Mouse (Mus musculus): ENCODE measurements around the gene Pecam1. TPM values are rescaled to one million over a fixed set of nuclear protein-coding genes. Genes with fewer than 3 reads are reported as not detected.
A peak's percentile ranks its signal among the peaks of the same experiment; 100 is the strongest.

Pecam1 gene
- polyA plus RNA-seq, 1 experiment from 2014 or later: 172 TPM

GRCm38 (mm10) chr11:106722831-106723361 is 27.5 kb downstream of the Pecam1 start:
- peak; percentile 75 for DNase-seq (ENCODE audit: low spot score)
- Histone ChIP-seq H3K9me3 (ENCODE audit: low read length) (no peaks in the 10 kb centered on the region), H3K27me3 (replicated peaks; ENCODE audit: insufficient read depth, low read length) (no peaks in the 10 kb centered on the region), H3K9ac (replicated peaks; ENCODE audit: low read depth) (no peak overlapping the region), H3K36me3 (ENCODE audit: insufficient read depth, low read length) (no peaks in the 10 kb centered on the region), H3K4me1 (ENCODE audit: insufficient read depth, low read depth, low read length) (no peaks in the 10 kb centered on the region; the same call in 1 of the 2 replicates), H3K4me2 (replicated peaks; ENCODE audit: low read depth, low read length) (no peak overlapping the region), H3K4me3 (ENCODE audit: low read depth, low read length) (no peak overlapping the region), H3K27ac (ENCODE audit: low read length) (no peak overlapping the region)
- ATAC-seq: peak; percentile 95
- TF ChIP-seq CTCF (IDR thresholded peaks at IDR 0.05): no peak
- no peak; the same call in 1 of the 2 replicates for TF ChIP-seq EP300 (IDR thresholded peaks at IDR 0.05)
- WGBS: 12% methylated on average over 7 of the region's 7 CpGs

GRCm38 (mm10) chr11:106720379-106720778 is 30.0 kb downstream of the Pecam1 start:
- Histone ChIP-seq H3K36me3 (ENCODE audit: insufficient read depth, low read length) (no peaks in the 10 kb centered on the region), H3K9ac (replicated peaks; ENCODE audit: low read depth) (no peak overlapping the region), H3K27me3 (replicated peaks; ENCODE audit: insufficient read depth, low read length) (no peaks in the 10 kb centered on the region), H3K4me3 (ENCODE audit: low read depth, low read length) (no peak overlapping the region), H3K4me1 (ENCODE audit: insufficient read depth, low read depth, low read length) (no peaks in the 10 kb centered on the region; the same call in none of the 2 replicates), H3K27ac (ENCODE audit: low read length) (no peak overlapping the region), H3K9me3 (ENCODE audit: low read length) (no peaks in the 10 kb centered on the region), H3K4me2 (replicated peaks; ENCODE audit: low read depth, low read length) (no peak overlapping the region)
- no peak for TF ChIP-seq CTCF (IDR thresholded peaks at IDR 0.05)
- ATAC-seq: no peak
- 85% methylated on average over 8 of the region's 8 CpGs for WGBS
- no peak for DNase-seq (ENCODE audit: low spot score)

- Histone ChIP-seq H3K27me3 (replicated peaks; ENCODE audit: insufficient read depth, low read length) (no peaks in the 10 kb centered on the region), H3K4me2 (replicated peaks; ENCODE audit: low read depth, low read length) (no peak overlapping the region), H3K9me3 (ENCODE audit: low read length) (no peaks in the 10 kb centered on the region), H3K4me3 (ENCODE audit: low read depth, low read length) (no peak overlapping the region), H3K9ac (replicated peaks; ENCODE audit: low read depth) (no peak overlapping the region), H3K4me1 (ENCODE audit: insufficient read depth, low read depth, low read length) (no peaks in the 10 kb centered on the region; the same call in 1 of the 2 replicates), H3K27ac (ENCODE audit: low read length) (no peak overlapping the region), H3K36me3 (ENCODE audit: insufficient read depth, low read length) (no peaks in the 10 kb centered on the region)
- DNase-seq (ENCODE audit: low spot score): no peak
- TF ChIP-seq CTCF (IDR thresholded peaks at IDR 0.05) (no peak), EP300 (IDR thresholded peaks at IDR 0.05) (no peak)
- 62% methylated on average over 5 of the region's 5 CpGs for WGBS
- ATAC-seq: no peak
These were observed 33.9 kb downstream of the Pecam1 start for GRCm38 (mm10) chr11:106716568-106716967.

GRCm38 (mm10) chr11:106715066-106715465 is 35.4 kb downstream of the Pecam1 start:
- no peaks in the 10 kb centered on the region for H3K9me3 ChIP-seq (ENCODE audit: low read length)
- no peaks in the 10 kb centered on the region; the same call in 1 of the 2 replicates for H3K4me1 ChIP-seq (ENCODE audit: insufficient read depth, low read depth, low read length)
- peak overlapping the region; percentile 40 for H3K4me3 ChIP-seq (ENCODE audit: low read depth, low read length)
- peak; percentile 57 for DNase-seq (ENCODE audit: low spot score)
- TF ChIP-seq CTCF (IDR thresholded peaks at IDR 0.05) (no peak), EP300 (IDR thresholded peaks at IDR 0.05) (peak; percentile 82)
- H3K4me2 ChIP-seq (replicated peaks; ENCODE audit: low read depth, low read length): peak overlapping the region; percentile 50; the same call in 1 of the 2 replicates
- peak; percentile 80 for ATAC-seq
- H3K27me3 ChIP-seq (replicated peaks; ENCODE audit: insufficient read depth, low read length): no peaks in the 10 kb centered on the region
- peak overlapping the region; percentile 88 for H3K27ac ChIP-seq (ENCODE audit: low read length)
- WGBS: 51% methylated on average over 6 of the region's 6 CpGs
- no peaks in the 10 kb centered on the region for H3K36me3 ChIP-seq (ENCODE audit: insufficient read depth, low read length)
- H3K9ac ChIP-seq (replicated peaks; ENCODE audit: low read depth): peak overlapping the region; percentile 48

- 55% methylated on average over 5 of the region's 5 CpGs for WGBS
- H3K9ac ChIP-seq (replicated peaks; ENCODE audit: low read depth): no peak overlapping the region
- no peaks in the 10 kb centered on the region for H3K4me1 ChIP-seq (ENCODE audit: insufficient read depth, low read depth, low read length)
- H3K27ac ChIP-seq (ENCODE audit: low read length): peak overlapping the region; percentile 21
- no peaks in the 10 kb centered on the region for H3K27me3 ChIP-seq (replicated peaks; ENCODE audit: insufficient read depth, low read length)
- DNase-seq (ENCODE audit: low spot score) (no peak), ATAC-seq (no peak; the same call in 1 of the 2 replicates)
- TF ChIP-seq EP300 (IDR thresholded peaks at IDR 0.05): no peak
- TF ChIP-seq CTCF (IDR thresholded peaks at IDR 0.05): no peak; the same call in 1 of the 2 replicates
- H3K36me3 ChIP-seq (ENCODE audit: insufficient read depth, low read length): no peaks in the 10 kb centered on the region
- H3K4me3 ChIP-seq (ENCODE audit: low read depth, low read length): no peak overlapping the region
- no peaks in the 10 kb centered on the region for H3K9me3 ChIP-seq (ENCODE audit: low read length)
- peak overlapping the region; percentile 50; the same call in 1 of the 2 replicates for H3K4me2 ChIP-seq (replicated peaks; ENCODE audit: low read depth, low read length)
These were observed 39.6 kb downstream of the Pecam1 start for GRCm38 (mm10) chr11:106710789-106711188.

- Histone ChIP-seq H3K9me3 (ENCODE audit: low read length) (no peaks in the 10 kb centered on the region), H3K36me3 (ENCODE audit: insufficient read depth, low read length) (no peaks in the 10 kb centered on the region), H3K27ac (ENCODE audit: low read length) (no peak overlapping the region), H3K9ac (replicated peaks; ENCODE audit: low read depth) (no peak overlapping the region), H3K4me2 (replicated peaks; ENCODE audit: low read depth, low read length) (peak overlapping the region; percentile 50), H3K27me3 (replicated peaks; ENCODE audit: insufficient read depth, low read length) (no peaks in the 10 kb centered on the region), H3K4me1 (ENCODE audit: insufficient read depth, low read depth, low read length) (no peaks in the 10 kb centered on the region), H3K4me3 (ENCODE audit: low read depth, low read length) (peak overlapping the region; percentile 2; the same call in 1 of the 2 replicates)
- no peak for TF ChIP-seq EP300 (IDR thresholded peaks at IDR 0.05)
- TF ChIP-seq CTCF (IDR thresholded peaks at IDR 0.05): no peak
- 35% methylated on average over 15 of the region's 15 CpGs for WGBS
- ATAC-seq (peak; percentile 10; the same call in 1 of the 2 replicates), DNase-seq (ENCODE audit: low spot score) (no peak)
These were observed 41.0 kb downstream of the Pecam1 start for GRCm38 (mm10) chr11:106709227-106709985.

Measured in lung, postnatal 0 days (tissue).